Mouse (Mus musculus) liver, embryonic 14.5 days (tissue): ENCODE data around the gene Robo3. TPM values are rescaled to one million over a fixed set of nuclear protein-coding genes. Genes with fewer than 3 reads are reported as not detected.

Experiments used
- ATAC-seq: fragments of 200-750 bp; cut with Nextera tagmentation; 2 replicates; pipeline ENCODE4 v1.8.0; 2017; ENCODE audit warnings: moderate number of reproducible peaks, mild to moderate bottlenecking, moderate library complexity; ENCODE audit not compliant: insufficient read depth
- DNase-seq, 3 experiments: peaks; one replicate each; pipeline ENCODE4 v3.0.0-alpha.2; 2012 to 2013; ENCODE audit warnings: low read depth in 3 of 3, low spot score in 3 of 3
- H3K27ac ChIP-seq: fragments of 300-500 bp; sonication (generic); 2 replicates; pipeline ENCODE4 v1.5.1; 2014; ENCODE audit warnings: moderate library complexity, mild to moderate bottlenecking, control low read depth, inconsistent platforms
- H3K27me3 ChIP-seq: fragments of 300-500 bp; sonication (generic); 2 replicates; pipeline ENCODE4 v1.6.1; 2014; ENCODE audit warnings: mild to moderate bottlenecking, low read length, moderate library complexity; ENCODE audit not compliant: control insufficient read depth, insufficient read depth
- H3K36me3 ChIP-seq: fragments of 300-500 bp; sonication (generic); replicated peaks from 2 replicates; pipeline ENCODE4 v1.6.1; 2014; ENCODE audit warnings: low read depth; ENCODE audit not compliant: control insufficient read depth, insufficient read depth
- H3K4me1 ChIP-seq, 2 experiments: fragments of 200-500 bp in 1 of 2; fragments of 300-500 bp in 1 of 2; sonication (generic) in 1 of 2; replicated peaks; 2 replicates each; pipeline ENCODE4 v1.6.1; 2012 to 2014; ENCODE audit warnings: antibody characterized with exemption in 1 of 2, inconsistent platforms in 1 of 2, low read length in 1 of 2; ENCODE audit not compliant: control insufficient read depth in 2 of 2, insufficient read depth in 2 of 2
- H3K4me2 ChIP-seq: fragments of 300-500 bp; sonication (generic); 2 replicates; pipeline ENCODE4 v1.6.1; 2014; ENCODE audit warnings: low read depth, mild to moderate bottlenecking, control low read depth, moderate library complexity
- H3K4me3 ChIP-seq, 2 experiments: fragments of 200-500 bp in 1 of 2; fragments of 300-500 bp in 1 of 2; sonication (generic) in 1 of 2; 2 replicates each; pipeline ENCODE4 v1.5.1; 2012 to 2014; ENCODE audit warnings: low read depth in 2 of 2, low read length in 2 of 2, mild to moderate bottlenecking in 2 of 2, control low read depth in 1 of 2, inconsistent platforms in 1 of 2, moderate library complexity in 1 of 2; ENCODE audit not compliant: insufficient read depth in 1 of 2
- H3K9ac ChIP-seq: fragments of 300-500 bp; sonication (generic); replicated peaks from 2 replicates; pipeline ENCODE4 v1.6.1; 2014; ENCODE audit warnings: mild to moderate bottlenecking, control low read depth, moderate library complexity
- H3K9me3 ChIP-seq: fragments of 300-500 bp; sonication (generic); 2 replicates; pipeline ENCODE4 v1.6.1; 2016; ENCODE audit warnings: low read length, mixed read lengths; ENCODE audit not compliant: control insufficient read depth
- CTCF ChIP-seq: IDR thresholded peaks from 2 replicates; pipeline ENCODE4 v1.5.1; 2016; ENCODE audit warnings: antibody characterized with exemption, low read depth, control low read depth
- EP300 ChIP-seq: IDR thresholded peaks from 2 replicates; pipeline ENCODE4 v1.6.1; 2016; ENCODE audit warnings: antibody characterized with exemption, low read depth
- WGBS: fragments of 180-500 bp; shearing (Covaris S2); extraction: QIAGEN DNeasy Blood & Tissue Kit; methylation state at CpG from one replicate; pipeline ENCODE4 v1.1.7; 2014; ENCODE audit not compliant: insufficient replicate concordance; 5-methylcytosine and 5-hydroxymethylcytosine counted together
- polyA plus RNA-seq, 2 experiments: library from polyadenylated mRNA; depleted of rRNA in 1 of 2; stranded (reverse) in 1 of 2; unstranded in 1 of 2; fragments of >200 nt; fragmentation: Nextera tagmentation in 1 of 2; extraction: Ambion mirVana in 1 of 2; gene quantifications; 2 replicates each; pipeline versions ENCODE4 v1.2.1 to v1.2.3; 2012 to 2014

The Robo3 gene
- polyA plus RNA-seq, 2 experiments = 0.05 to 0.25 TPM

DNA sequence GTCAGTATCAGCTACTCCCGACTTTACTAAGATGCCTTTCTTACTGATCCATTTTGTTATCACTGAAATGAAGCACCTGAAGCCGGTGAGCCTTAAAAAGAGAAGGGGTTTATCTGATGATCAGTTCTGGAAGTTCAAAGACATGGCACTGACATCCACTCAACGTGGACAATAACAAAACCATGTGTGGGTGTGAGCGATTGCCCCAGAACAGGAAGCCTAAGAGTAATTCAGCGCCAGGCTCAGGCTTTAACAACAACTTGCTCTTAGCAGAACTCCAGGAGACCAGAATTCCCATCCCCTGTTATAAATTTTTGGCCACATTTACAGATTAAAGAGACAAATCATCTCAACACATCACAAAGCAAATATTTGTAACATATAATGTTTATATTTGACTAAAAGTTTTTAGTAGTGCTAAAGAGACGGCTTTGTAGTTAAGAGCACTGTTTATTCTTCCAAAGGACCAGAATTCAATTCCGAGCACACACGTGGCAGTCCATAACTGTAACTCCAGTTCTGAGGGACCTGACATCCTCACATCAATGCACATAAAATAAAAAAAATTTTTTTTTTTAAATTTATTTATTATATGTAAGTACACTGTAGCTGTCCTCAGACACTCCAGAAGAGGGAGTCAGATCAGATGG is 39.4 kb downstream of the Robo3 start:
- no peaks in the 10 kb centered on the region for H3K9me3 ChIP-seq
- no peaks in the 10 kb centered on the region for H3K36me3 ChIP-seq
- H3K4me3 ChIP-seq = no peak overlapping the region
- ATAC-seq (no peak), DNase-seq (no peak)
- H3K27ac ChIP-seq = no peak overlapping the region
- H3K4me1 ChIP-seq = no peaks in the 10 kb centered on the region
- TF ChIP-seq CTCF (no peak), EP300 (no peak)
- no peak overlapping the region for H3K4me2 ChIP-seq
- WGBS = 50% methylated on average over 8 of the region's 8 CpGs
- no peak overlapping the region for H3K9ac ChIP-seq
- H3K27me3 ChIP-seq = no peaks in the 10 kb centered on the region

DNA sequence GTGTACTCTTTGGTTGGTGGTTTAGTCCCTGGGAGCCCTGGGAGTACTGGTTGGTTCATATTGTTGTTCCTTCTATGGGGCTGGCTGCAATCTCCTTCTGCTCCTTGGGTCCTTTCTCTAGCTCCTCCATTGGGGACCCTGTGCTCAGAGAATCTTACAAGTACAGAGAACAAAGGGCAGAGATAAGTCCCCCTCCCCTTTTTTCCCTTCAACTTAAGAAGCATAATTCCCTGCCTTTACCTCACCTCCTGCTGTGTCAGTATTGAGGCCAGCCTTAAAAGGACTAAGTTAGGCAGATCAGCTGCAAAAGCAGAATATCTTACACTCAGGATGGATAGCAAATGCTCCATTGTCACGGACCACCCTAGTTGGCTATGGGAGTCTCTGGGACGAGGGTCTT is 41.0 kb downstream of the Robo3 start:
- DNase-seq (no peak), ATAC-seq (no peak)
- Histone ChIP-seq H3K36me3 (no peaks in the 10 kb centered on the region), H3K4me3 (no peak overlapping the region), H3K27ac (no peak overlapping the region), H3K4me1 (no peaks in the 10 kb centered on the region), H3K9me3 (no peaks in the 10 kb centered on the region), H3K27me3 (no peaks in the 10 kb centered on the region), H3K9ac (no peak overlapping the region), H3K4me2 (no peak overlapping the region)
- TF ChIP-seq EP300 = no peak
- no peak for TF ChIP-seq CTCF
- 49% methylated on average over 2 of the region's 2 CpGs for WGBS

DNA sequence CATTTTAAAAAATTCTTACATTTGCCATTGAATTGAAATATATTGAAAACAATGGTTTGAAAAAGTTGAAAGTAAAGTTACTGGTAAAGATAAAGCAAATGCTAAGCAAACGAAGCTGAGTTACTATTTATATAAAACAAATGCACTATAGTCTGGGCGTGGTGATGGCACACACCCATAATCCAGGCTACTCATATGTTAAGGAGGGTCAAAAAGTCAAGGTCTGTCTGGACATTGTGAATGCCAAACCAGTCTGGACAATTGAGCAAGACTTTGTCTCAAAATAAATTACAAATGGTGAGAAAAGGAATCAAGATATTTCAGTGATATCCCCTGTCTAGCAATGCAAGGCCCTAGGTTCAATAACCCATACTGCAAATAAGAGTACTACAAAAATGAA is 42.2 kb downstream of the Robo3 start:
- Histone ChIP-seq H3K9ac (no peak overlapping the region), H3K4me3 (no peak overlapping the region), H3K9me3 (no peaks in the 10 kb centered on the region), H3K27me3 (peaks cover 3% of the 10 kb centered on the region; the same call in 1 of the 2 replicates), H3K4me2 (no peak overlapping the region), H3K27ac (no peak overlapping the region), H3K4me1 (no peaks in the 10 kb centered on the region), H3K36me3 (no peaks in the 10 kb centered on the region)
- no peak for ATAC-seq
- no peak for TF ChIP-seq EP300
- TF ChIP-seq CTCF = no peak
- DNase-seq = no peak
- 40% methylated on average over 2 of the region's 2 CpGs for WGBS

DNA sequence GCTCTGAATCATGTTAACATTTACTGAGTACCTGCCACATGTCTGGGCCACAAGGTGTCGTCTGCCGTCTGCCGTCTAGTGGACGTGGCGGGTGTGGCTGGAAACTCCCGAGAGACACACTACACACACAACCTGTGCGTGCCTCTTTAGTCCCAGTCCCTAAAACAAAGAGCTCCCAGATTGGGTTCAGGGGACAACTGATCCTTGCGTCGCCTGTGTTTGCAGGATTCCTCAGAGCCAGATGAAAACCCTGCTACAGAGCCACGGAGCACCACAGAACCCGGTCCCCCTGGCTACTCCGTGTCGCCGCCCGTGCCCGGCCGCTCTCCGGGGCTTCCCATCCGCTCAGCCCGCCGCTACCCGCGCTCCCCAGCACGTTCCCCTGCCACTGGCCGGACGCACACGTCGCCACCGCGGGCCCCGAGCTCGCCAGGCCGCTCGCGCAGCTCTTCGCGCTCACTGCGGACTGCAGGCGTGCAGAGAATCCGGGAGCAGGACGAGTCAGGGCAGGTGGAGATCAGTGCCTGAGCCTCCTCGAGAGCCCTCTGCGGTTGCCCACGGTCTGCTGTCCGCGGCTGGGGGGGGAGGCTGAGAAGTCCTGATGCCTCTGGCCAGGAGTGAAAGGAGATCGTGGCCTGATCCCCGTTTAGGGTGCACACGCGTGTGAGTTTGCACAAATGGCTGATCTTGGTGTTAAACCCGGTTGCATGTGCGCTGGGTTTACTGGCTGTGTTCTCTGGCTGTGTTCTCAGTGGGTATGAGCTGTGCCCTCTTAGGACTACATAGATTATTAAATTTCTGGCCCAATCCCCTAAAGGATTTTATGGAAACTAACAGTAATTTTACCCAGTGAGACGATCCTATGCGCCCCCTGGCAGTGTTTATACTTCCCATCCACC is 48.5 kb downstream of the Robo3 start:
- Histone ChIP-seq H3K27me3 (peaks cover 11% of the 10 kb centered on the region), H3K36me3 (no peaks in the 10 kb centered on the region), H3K27ac (no peak overlapping the region), H3K4me1 (no peaks in the 10 kb centered on the region), H3K9ac (no peak overlapping the region), H3K4me3 (peak overlapping the region; percentile 5 to 26), H3K9me3 (no peaks in the 10 kb centered on the region), H3K4me2 (peak overlapping the region; percentile 43)
- 7% methylated on average over 54 of the region's 54 CpGs for WGBS
- TF ChIP-seq EP300 = no peak
- TF ChIP-seq CTCF = peak; percentile 28; the same call in 1 of the 2 replicates
- ATAC-seq (no peak), DNase-seq (no peak)

DNA sequence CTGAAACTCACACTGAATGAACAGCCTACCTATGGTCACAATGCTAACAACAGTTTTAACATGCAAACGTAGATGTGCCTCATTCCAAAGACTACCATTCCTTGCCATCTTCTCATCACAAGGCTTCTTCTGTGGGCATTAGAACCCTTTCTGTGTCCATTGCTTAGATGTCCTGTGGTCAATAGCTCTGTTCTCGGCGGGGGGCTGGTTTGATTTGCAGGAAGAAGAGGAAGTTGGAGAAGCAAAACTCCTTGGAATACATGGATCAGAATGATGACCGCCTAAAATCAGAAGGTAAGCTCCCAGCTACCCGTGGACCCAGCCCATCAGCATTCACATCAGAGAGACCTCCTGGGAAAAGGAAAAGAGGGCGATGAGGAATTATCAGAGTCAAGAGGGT is 49.9 kb downstream of the Robo3 start:
- TF ChIP-seq EP300 = no peak
- TF ChIP-seq CTCF = no peak
- Histone ChIP-seq H3K4me2 (no peak overlapping the region), H3K9ac (no peak overlapping the region), H3K4me1 (no peaks in the 10 kb centered on the region), H3K4me3 (no peak overlapping the region), H3K36me3 (no peaks in the 10 kb centered on the region), H3K9me3 (no peaks in the 10 kb centered on the region), H3K27me3 (peaks cover 11% of the 10 kb centered on the region), H3K27ac (no peak overlapping the region)
- 54% methylated on average over 6 of the region's 6 CpGs for WGBS
- DNase-seq (no peak), ATAC-seq (no peak)
